Mouse (Mus musculus) forebrain, embryonic 10.5 days (tissue): ENCODE data around the gene Hsf5. TPM values are rescaled to one million over a fixed set of nuclear protein-coding genes. Genes with fewer than 3 reads are reported as not detected.

Experiments used
- DNase-seq: peaks from one replicate; pipeline ENCODE4 v3.0.0-alpha.2; 2017; ENCODE audit warnings: low spot score; ENCODE audit errors: extremely low spot score
- H3K27ac ChIP-seq: fragments of 300-500 bp; sonication (generic); 2 replicates; pipeline ENCODE4 v1.5.1; 2016; ENCODE audit warnings: mild to moderate bottlenecking
- H3K27me3 ChIP-seq: fragments of 300-500 bp; sonication (generic); 2 replicates; pipeline ENCODE4 v1.6.1; 2016; ENCODE audit warnings: mild to moderate bottlenecking; ENCODE audit not compliant: poor library complexity, severe bottlenecking
- H3K36me3 ChIP-seq: fragments of 300-500 bp; sonication (generic); replicated peaks from 2 replicates; pipeline ENCODE4 v1.6.1; 2016; ENCODE audit warnings: mild to moderate bottlenecking, moderate library complexity
- H3K4me1 ChIP-seq: fragments of 300-500 bp; sonication (generic); 2 replicates; pipeline ENCODE4 v1.6.1; 2016
- H3K4me3 ChIP-seq: fragments of 300-500 bp; sonication (generic); 2 replicates; pipeline ENCODE4 v1.5.1; 2016; ENCODE audit warnings: mild to moderate bottlenecking, moderate library complexity
- H3K9me3 ChIP-seq: fragments of 300-500 bp; sonication (generic); 2 replicates; pipeline ENCODE4 v1.6.1; 2016; ENCODE audit warnings: mild to moderate bottlenecking, moderate library complexity
- WGBS: fragments of 180-500 bp; shearing (Covaris S2); methylation state at CpG from one replicate; pipeline ENCODE4 v1.1.7; 2016; 5-methylcytosine and 5-hydroxymethylcytosine counted together
- polyA plus RNA-seq: library from polyadenylated mRNA; unstranded; fragments of >200 nt; fragmentation: Nextera tagmentation; extraction: Ambion mirVana; gene quantifications from 2 replicates; pipeline ENCODE4 v1.2.1, GENCODE M21; 2016

Hsf5 gene
- polyA plus RNA-seq, 1 experiment from 2014 or later: 0.31 TPM

DNA sequence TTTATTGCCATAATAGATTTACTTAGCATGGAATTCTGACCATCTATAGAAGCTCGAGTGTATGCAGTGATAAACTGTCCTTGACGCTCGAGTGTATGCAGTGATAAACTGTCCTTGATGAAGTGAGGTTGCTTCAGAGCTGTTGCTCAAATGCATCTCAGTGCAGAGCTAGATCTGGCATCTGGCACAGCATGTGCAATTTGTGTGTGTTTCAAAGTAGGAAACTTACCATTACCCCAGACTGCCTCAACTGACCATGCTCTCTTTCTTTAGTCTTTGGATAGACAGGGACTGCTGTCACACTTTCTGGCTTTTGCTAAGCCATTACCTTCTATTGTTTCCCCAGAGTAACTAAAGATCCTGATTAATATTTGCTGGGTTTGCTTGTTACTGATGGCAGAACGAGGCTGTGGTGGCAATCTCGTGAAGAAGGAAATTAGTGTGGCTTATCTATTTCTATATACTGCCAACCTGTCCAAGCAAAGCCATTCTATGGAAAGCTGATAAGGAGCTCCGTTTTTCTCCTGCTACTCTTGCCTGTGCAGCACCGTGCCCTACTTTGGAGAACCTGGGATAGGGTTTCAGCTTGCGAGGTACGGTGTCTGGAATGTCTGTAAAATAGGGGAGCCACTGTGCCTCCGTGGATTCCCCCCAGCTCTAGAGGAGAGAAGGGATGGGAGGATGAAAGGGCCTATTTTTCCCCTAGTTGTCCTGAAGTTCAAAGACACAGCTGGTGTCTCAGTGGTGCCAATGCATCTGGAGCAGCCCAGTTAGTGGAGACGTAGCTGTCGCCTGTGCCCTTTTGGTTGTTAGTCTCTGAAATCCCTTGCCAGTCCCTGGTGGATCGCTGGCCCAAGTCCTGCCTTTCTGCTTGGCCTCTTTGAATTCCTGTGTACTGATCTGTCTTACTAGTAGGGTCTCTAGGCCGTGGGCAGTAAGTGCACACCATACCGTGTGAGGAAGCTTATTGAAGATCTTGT lies 70.6 kb downstream of the Hsf5 start:
- 87% methylated on average over 15 of the region's 15 CpGs for WGBS

DNA sequence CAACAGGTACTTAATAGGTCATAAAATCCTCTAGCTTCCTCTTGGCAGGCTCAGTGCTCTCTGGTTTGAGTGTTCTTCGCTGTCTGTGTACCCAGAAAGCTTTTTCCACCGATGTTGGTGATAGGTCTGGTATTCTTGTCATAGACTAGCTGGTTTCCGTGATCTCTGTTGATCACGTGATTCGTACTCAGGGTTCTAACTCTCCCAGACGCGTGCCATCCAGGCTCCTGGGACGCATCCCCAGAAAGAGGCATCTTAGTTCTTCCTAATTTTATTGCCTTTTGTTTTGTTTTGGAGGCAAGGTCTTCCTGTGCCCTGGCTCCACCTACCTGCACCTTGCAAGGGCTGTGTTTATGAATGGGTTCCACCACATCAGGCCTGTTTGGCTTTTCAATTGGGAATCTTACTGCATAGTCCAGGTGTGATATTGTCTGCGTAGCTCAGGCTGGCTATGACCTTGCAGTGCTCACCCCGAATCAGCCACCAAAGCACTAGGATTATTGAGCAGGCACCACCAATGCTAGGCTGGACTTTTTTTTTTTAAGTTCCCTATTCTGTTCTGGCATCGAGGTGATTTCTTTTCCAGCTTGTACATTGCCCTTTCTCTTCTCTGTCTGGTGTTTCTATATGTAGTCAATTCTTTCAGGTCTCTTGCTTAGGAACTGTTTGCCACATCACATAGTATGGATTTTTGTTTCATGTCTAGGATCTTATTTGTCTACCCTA lies 71.7 kb downstream of the Hsf5 start:
- no peak for DNase-seq
- WGBS: 92% methylated on average over 11 of the region's 11 CpGs

More for the DNA sequence above, 70.6 kb downstream of the Hsf5 start:
- Histone ChIP-seq H3K27me3 (no peaks in the 10 kb centered on the region), H3K36me3 (no peaks in the 10 kb centered on the region), H3K4me3 (no peak overlapping the region), H3K9me3 (no peaks in the 10 kb centered on the region), H3K4me1 (peaks cover 28% of the 10 kb centered on the region), H3K27ac (no peak overlapping the region)
- DNase-seq: no peak

DNA sequence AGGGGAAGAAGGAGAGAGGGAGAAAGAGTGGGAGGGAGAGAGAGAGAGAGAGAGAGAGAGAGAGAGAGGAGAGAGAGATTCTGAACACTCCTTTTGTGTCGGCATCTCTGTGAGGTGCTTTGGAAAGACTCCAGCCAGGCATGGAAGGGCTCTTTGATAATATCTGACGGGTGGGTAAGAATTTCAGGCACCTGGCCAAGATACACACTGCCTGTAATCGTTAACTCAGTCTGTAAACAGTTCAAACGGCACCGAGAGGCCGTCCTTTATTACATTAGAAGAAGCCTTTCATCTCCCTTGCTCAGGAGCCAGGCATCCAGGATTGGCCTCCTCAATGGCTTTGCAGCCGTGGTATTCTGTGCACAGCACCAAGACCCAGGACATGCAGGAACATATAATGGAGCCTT lies 72.4 kb downstream of the Hsf5 start:
- no peak for DNase-seq
- no peaks in the 10 kb centered on the region for H3K36me3 ChIP-seq
- H3K27ac ChIP-seq: peak overlapping the region; percentile 26; the same call in 1 of the 2 replicates
- 59% methylated on average over 7 of the region's 7 CpGs for WGBS
- H3K4me1 ChIP-seq: peaks cover 19% of the 10 kb centered on the region
- no peaks in the 10 kb centered on the region for H3K9me3 ChIP-seq
- H3K4me3 ChIP-seq: no peak overlapping the region
- H3K27me3 ChIP-seq: no peaks in the 10 kb centered on the region

More for the DNA sequence above, 71.7 kb downstream of the Hsf5 start:
- Histone ChIP-seq H3K27ac (no peak overlapping the region), H3K36me3 (no peaks in the 10 kb centered on the region), H3K4me1 (peaks cover 19% of the 10 kb centered on the region), H3K4me3 (no peak overlapping the region), H3K9me3 (no peaks in the 10 kb centered on the region), H3K27me3 (no peaks in the 10 kb centered on the region)

DNA sequence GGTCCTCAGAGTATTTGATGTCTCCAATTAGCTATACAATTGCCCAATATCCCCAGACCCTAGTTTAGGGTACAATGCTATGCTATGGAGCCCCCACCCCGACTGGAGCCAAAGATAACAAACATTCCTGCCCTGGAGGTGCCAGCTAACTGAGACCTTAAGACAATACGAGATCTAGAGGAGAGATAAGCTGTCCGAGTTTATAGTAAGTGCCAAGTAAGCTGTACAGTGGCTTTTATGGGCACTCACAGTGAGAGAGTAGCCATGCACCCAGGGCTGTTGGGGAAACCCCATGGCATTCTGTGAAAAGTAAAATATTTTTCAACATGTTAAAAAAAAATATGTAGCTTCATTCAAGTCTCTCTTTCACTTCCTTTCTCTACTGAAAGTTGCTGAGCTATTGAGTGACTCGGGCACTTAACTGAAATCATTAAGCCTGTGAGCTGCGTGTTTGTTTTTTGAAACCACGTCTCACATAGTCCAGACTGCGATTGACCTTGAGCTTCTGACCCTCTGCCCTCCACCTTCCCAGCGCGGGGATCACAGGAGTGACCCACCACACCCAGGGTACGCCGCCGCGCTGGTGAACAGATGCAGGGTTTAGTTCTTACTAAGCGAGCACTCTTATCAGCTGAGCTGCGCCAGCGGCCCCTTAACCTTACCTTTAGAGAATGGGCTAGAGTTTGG lies 73.2 kb downstream of the Hsf5 start:
- Histone ChIP-seq H3K4me3 (no peak overlapping the region), H3K27me3 (no peaks in the 10 kb centered on the region), H3K36me3 (no peaks in the 10 kb centered on the region), H3K27ac (peak overlapping the region; percentile 26; the same call in 1 of the 2 replicates), H3K9me3 (no peaks in the 10 kb centered on the region), H3K4me1 (peaks cover 19% of the 10 kb centered on the region)
- WGBS: 83% methylated on average over 16 of the region's 16 CpGs
- no peak for DNase-seq

DNA sequence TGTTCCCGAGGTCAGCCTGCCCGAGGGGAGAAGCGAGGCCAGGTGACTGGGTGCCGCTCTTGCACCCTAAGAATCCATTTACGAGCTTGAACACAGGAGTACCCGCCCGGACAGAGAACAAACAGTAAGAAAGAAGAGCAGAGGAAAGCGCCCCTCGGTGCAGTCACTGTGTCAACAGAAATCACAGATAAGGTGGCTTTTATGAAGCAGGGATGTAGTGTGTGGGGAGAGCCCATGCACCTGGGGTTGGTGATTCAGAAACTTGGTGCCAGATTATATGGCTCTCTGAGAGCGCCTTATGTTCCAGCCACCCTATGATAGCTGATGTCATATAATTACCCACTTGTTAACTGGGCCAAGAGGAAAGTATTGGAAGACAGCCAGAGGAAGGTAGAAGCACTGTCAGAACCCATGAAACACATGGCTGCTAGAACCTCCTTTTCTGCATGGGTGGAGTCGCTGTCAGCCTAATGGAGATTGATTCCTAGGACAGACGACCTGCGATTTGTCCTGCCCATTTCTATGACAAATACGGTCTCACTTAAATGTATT lies 80.2 kb downstream of the Hsf5 start:
- WGBS: 87% methylated on average over 14 of the region's 14 CpGs
- H3K27ac ChIP-seq: no peak overlapping the region
- no peak for DNase-seq
- H3K9me3 ChIP-seq: no peaks in the 10 kb centered on the region
- no peaks in the 10 kb centered on the region for H3K4me1 ChIP-seq
- H3K36me3 ChIP-seq: no peaks in the 10 kb centered on the region
- no peak overlapping the region for H3K4me3 ChIP-seq
- H3K27me3 ChIP-seq: no peaks in the 10 kb centered on the region

DNA sequence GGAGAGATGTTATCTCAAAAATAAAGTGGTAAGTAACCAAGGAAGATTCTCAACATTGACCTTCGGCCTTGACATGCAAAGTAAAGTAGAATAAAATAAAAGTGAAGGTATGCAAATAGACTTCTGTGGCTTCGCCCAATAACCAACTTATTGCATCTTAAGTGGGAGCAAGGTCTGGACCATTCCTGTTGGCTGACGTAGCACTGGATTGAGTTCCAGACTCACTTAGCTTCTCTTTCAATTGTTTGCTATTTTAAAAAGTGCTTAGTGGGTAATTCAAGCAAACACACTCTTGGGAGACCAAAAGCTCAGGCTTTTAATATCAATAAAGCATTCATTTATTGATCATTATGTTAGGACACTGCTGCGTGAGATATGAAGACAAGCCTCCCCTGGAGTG lies 81.2 kb downstream of the Hsf5 start:
- H3K9me3 ChIP-seq: no peaks in the 10 kb centered on the region
- no peak overlapping the region for H3K4me3 ChIP-seq
- no peak for DNase-seq
- H3K27me3 ChIP-seq: no peaks in the 10 kb centered on the region
- no peaks in the 10 kb centered on the region for H3K4me1 ChIP-seq
- no peak overlapping the region for H3K27ac ChIP-seq
- H3K36me3 ChIP-seq: no peaks in the 10 kb centered on the region
- WGBS: 86% methylated on average over 4 of the region's 4 CpGs

DNA sequence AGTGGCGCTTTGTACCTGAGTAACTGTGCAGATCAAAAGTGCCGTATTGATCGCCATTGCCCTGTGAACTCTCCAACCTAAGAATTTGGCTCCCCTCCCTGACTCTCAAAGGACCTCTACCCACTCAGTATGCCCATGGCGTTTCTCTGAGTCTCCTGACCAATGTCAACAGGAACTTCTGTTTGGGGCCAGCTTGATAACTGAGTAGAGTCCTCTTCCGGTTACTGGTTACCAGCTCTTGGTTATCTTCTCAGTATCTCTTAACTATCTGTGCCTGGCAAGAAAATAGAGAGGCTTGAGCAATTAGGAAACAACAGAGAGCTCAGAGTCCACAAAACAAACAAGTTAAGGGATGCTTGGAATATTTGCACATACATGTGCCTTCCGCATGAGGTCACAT lies 84.1 kb downstream of the Hsf5 start:
- Histone ChIP-seq H3K36me3 (no peaks in the 10 kb centered on the region), H3K4me3 (no peak overlapping the region), H3K9me3 (no peaks in the 10 kb centered on the region), H3K4me1 (no peaks in the 10 kb centered on the region), H3K27me3 (no peaks in the 10 kb centered on the region), H3K27ac (no peak overlapping the region)
- 88% methylated on average over 6 of the region's 6 CpGs for WGBS
- DNase-seq: no peak

DNA sequence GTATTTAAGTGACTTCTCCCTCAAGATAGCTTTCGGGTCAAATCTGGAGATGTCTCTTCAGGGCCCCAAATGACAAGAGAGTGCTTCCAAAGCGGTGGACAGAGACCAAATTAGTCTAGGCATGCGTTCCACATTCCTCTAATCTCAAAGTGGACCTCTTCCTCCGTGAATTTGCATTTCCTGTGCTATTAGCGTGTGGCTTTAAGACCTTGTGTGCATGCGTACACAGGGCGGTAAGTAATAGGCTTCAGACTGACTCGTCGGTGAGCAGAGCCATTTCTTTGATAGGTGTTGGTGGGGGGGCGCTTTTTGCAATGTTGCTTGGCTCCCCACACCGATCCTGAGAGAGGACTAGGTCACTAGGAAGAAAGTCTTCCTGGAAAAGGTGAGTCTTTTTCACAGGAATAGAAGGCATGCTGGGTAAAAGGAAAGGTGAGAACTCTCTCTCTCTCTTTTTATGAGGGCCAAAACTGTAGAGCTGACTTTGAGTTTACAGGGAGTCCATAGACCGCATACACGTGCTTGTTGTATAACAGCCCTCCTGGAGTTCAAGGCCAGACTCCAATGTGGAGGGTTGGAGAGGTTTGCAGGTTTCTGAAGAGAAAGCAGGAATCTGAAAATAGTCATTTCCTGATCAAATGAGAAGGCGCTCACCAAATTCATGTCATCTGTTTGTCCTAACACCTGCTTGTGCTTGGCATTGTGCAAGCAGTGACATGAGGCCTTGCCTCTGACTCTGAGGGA lies 85.1 kb downstream of the Hsf5 start:
- no peaks in the 10 kb centered on the region for H3K9me3 ChIP-seq
- H3K36me3 ChIP-seq: no peaks in the 10 kb centered on the region
- WGBS: 90% methylated on average over 14 of the region's 14 CpGs
- H3K27me3 ChIP-seq: no peaks in the 10 kb centered on the region
- H3K4me1 ChIP-seq: no peaks in the 10 kb centered on the region; the same call in 1 of the 2 replicates
- DNase-seq: no peak
- H3K27ac ChIP-seq: no peak overlapping the region
- no peak overlapping the region for H3K4me3 ChIP-seq

DNA sequence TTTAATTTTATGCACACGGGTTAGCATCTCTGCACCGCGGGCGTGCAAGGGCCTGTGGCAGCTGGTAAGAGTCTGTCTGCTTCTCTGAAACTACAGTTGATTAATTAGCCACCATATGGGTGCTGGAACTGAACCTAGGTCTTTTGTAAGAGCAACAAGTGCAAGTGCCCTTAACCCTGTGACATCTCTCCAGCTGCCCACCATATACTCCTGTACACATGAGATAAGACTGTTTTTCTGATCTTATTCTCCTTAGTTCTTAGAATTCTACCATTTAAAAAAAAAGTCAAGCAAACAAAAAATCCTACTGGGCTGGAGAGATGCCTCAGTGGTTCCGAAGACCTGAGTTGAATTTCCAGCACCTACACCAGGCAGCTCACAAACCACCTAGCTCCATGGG lies 86.7 kb downstream of the Hsf5 start:
- no peak overlapping the region for H3K4me3 ChIP-seq
- no peak for DNase-seq
- H3K36me3 ChIP-seq: no peaks in the 10 kb centered on the region
- 95% methylated on average over 5 of the region's 5 CpGs for WGBS
- H3K9me3 ChIP-seq: no peaks in the 10 kb centered on the region
- H3K27ac ChIP-seq: no peak overlapping the region
- peaks cover 13% of the 10 kb centered on the region for H3K4me1 ChIP-seq
- peaks cover 8% of the 10 kb centered on the region for H3K27me3 ChIP-seq

DNA sequence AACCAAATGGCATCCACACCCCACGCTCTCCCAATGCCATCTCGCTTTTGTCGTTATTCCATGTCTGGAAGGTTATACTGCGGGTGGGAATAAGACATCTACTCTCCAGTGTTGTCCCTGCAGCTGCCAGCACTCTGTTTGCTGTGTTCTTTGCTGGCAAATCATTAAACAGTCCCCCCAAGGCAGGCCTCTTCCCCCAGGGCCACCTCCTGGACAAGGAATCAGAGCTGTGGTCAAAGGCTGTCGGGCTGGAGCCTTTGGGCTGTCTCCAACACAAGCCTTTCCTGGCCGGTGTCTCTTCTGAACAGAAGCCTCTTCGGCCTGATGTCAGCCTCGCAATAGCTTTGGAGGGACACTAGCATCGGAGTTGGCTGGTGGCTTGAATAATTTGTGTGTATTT lies 87.3 kb downstream of the Hsf5 start:
- peaks cover 14% of the 10 kb centered on the region for H3K27me3 ChIP-seq
- no peak for DNase-seq
- H3K27ac ChIP-seq: no peak overlapping the region
- no peak overlapping the region for H3K4me3 ChIP-seq
- H3K9me3 ChIP-seq: no peaks in the 10 kb centered on the region
- H3K4me1 ChIP-seq: peaks cover 17% of the 10 kb centered on the region
- H3K36me3 ChIP-seq: no peaks in the 10 kb centered on the region
- 91% methylated on average over 9 of the region's 9 CpGs for WGBS

DNA sequence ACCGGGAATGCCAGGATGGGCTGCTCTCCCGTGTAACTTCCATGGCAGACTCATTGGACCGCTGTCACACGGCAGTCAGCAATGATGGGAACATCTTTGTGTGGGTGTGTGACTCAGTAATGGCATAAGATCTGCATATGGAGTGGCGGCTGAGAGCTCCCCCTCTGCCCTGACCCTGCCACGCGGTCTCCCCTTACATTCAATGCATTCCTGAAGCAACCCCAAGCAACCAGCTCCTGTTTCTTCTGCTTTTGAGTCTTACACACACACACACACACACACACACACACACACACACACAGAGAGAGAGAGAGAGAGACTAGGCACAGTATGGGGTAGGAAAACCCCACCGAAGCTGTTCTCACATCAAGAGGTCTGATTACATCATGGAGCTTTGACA lies 90.6 kb downstream of the Hsf5 start:
- Histone ChIP-seq H3K27me3 (peaks cover 39% of the 10 kb centered on the region), H3K36me3 (no peaks in the 10 kb centered on the region), H3K9me3 (no peaks in the 10 kb centered on the region), H3K4me1 (peaks cover 33% of the 10 kb centered on the region), H3K27ac (peak overlapping the region; percentile 8; the same call in 1 of the 2 replicates), H3K4me3 (no peak overlapping the region)
- peak; percentile 33 for DNase-seq
- WGBS: 61% methylated on average over 8 of the region's 8 CpGs

DNA sequence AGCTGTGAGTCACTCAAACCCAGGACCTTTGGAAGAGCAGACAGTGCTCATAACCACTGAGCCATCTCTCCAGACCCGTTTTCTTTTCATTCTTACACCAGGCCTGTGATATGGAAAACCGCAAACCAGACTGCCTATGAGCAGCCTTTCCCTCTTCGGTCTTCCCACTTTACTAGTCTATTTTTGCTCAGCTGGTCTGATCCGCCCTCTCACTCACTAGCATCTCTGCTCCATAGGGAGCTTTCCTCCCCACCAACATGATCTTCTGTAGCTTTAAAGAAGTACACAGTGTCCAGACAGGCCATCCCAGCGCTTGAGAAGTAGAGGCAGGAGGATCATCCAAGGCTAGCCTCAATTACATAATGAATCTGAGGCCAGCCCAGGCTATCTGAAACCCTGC lies 92.0 kb downstream of the Hsf5 start:
- Histone ChIP-seq H3K9me3 (no peaks in the 10 kb centered on the region), H3K4me1 (peaks cover 33% of the 10 kb centered on the region), H3K36me3 (no peaks in the 10 kb centered on the region), H3K27me3 (peaks cover 39% of the 10 kb centered on the region), H3K4me3 (no peak overlapping the region), H3K27ac (no peak overlapping the region)
- WGBS: 86% methylated on average over 5 of the region's 5 CpGs
- DNase-seq: no peak
